Mouse (Mus musculus): Measurements from ENCODE around the gene Olfr307. TPM values are rescaled to one million over a fixed set of nuclear protein-coding genes. Genes with fewer than 3 reads are reported as not detected.
"Not testable (repeated sequence)": the region's sequence is repeated elsewhere in the genome, so short reads cannot be mapped to it uniquely, and the experiment has no call there.

Gene Olfr307
- not detected for total RNA-seq (2022)

- DNase-seq, result no peak
Observed at GRCm38 (mm10) chr7:86337486-86337885, at the start of gene Olfr307. Gene Olfr307, minus strand, starts transcription at chr7:86337586.

DNA sequence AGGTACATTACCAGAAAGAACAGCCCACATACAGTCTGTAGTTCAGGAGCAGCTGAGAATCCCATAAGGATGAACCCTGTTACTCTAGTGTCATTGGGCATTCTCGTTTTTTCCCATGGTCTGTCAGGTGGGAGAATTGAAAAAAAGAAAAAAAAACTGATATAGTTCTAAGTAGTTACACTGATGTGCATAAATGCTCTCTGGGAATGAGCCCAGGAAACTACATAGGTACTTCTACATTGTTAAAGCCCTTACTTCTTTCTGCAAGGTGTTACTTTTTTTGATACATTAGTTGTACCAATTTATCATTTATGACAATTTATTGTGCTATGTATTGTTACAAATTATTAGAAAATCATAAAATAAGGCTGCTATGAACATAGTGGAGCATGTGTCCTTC lies 49.2 kb upstream of the Olfr307 start, which contains the start of gene Olfr304:
Gene Olfr304, minus strand, starts transcription at position 101 of the 400 bp plus-strand sequence.
- DNase-seq, result no peak

DNA sequence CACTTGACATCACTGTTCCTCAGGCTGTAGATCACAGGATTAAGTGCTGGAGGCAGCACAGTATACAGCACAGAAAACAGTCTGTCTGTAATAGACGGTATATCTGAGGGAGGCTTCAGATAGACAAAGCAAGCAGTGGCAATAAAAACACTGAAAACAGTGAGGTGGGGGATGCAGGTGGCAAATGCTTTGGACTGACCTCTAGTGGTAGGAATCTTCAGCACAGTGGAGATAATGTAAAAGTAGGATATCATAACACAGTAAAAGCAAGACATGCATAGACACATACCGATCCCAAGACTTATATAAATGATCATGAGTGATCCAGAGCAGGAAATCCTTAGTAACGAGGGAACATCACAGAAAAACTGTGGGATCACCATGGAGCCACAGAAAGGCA lies 48.4 kb upstream of the Olfr307 start:
- DNase-seq, result no peak

- no peak for DNase-seq
Observed at GRCm38 (mm10) chr7:86366828-86367227, 29.4 kb upstream of the Olfr307 start, which contains the start of gene Olfr305. Gene Olfr305, minus strand, starts transcription at chr7:86366928.

DNA sequence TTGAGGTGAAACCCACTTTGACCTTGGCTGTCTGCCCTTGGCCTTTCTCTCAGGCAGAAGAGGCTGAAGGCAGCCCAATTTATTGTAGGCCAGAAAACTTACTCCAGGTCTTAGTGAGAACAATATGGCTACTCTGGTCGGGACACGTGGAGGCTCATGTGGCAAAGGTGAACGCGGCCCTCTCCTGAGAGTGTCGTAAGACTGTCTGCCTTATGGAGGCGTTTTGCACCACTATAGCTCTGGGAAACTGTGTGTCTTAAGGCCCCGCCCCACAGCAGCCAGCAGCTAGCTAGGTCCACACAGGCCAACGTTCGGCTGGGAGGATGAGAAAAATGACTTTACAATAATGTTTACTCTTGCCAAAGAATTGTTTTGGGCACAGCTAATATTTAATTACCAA lies 8.9 kb upstream of the Olfr307 start:
- not testable (repeated sequence) for DNase-seq

DNA sequence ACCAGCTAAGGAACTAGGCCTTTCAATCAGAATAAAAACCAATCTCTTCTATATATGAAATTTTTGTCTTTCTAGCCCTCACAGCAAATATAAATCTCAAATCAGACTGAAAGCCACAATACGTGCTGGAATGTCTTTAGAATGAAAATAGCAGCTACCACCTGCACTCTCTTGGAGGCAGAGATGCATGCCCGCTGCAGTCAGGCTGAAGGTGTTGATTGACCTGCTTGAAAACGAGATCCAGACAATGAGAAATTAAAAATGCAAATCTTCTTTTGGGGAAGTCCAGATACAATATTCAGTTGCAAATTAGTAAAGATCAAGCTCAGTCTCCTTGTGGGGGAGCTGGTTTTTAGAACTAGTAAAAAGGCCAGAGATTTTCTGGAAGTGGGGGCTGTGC lies 6.9 kb upstream of the Olfr307 start:
- DNase-seq, result no peak

GRCm38 (mm10) chr7:86342881-86343565 lies 5.6 kb upstream of the Olfr307 start:
- no peak for DNase-seq

DNA sequence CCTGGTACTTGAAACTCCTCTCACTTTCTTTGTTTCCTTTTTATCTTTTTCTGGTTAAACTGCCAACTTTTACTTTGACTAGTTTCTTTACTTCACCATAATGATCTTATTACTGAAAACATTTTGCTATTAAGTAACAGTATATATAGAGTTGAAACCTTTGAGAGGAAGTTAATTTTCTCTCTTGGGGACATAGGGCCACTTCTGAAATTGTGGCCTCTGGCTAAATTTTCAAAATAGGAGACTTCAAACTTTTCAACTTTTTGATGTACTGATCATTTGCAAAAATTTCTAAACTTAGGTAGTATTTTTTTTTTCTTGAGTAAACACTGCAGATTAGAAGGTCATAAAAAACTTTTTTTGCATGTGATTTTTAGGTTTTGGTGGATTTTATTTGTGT lies 11.9 kb downstream of the Olfr307 start, which contains the start of gene Olfr308:
Gene Olfr308, minus strand, starts transcription at position 101 of the 400 bp plus-strand sequence.
- DNase-seq, result no peak

- no peak for DNase-seq
Observed at GRCm38 (mm10) chr7:86321323-86321722, 16.1 kb downstream of the Olfr307 start.

DNA sequence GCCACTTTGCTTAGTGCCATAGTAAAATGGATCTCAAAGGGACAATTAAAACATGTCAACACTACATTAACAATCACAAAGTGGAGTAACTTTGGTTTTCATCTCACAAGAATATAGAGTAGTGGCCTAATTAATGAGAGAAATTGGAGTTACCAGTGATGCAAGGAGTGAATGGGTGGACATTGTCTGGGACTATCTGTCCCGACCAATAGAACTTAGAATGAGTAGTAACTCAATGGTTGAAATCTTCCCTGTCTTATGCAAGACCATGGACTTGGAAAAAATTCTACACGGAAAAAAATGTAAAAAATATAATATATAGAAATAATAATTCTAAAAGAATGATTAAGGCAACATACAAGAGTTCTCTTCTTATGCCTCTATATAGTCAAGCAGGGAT lies 23.8 kb downstream of the Olfr307 start, which contains the start of gene Olfr309:
Gene Olfr309, minus strand, starts transcription at position 101 of the 400 bp plus-strand sequence.
- DNase-seq, result no peak

Small RNAs within 50 kb of the gene (microRNA-seq; reads per million reads assigned to microRNA genes)
- gene Gm23192, result 0 reads per million in 2 experiments

Other genes starting within 250 kb of the Olfr307 start
- not detected for gene Vmn2r75, start 165.8 kb downstream of the Olfr307 start, total RNA-seq (2022)
- gene Vmn2r76, start 91.3 kb downstream of the Olfr307 start, total RNA-seq (2022), result not detected
- gene Olfr310, start 60.4 kb downstream of the Olfr307 start, total RNA-seq (2022), result not detected
- not detected for gene Olfr309, start 23.9 kb downstream of the Olfr307 start, total RNA-seq (2022)
- not detected for gene Olfr308, start 12.0 kb downstream of the Olfr307 start, total RNA-seq (2022)
- gene Olfr305, start 29.3 kb upstream of the Olfr307 start, total RNA-seq (2022), result not detected
- gene Olfr304, start 49.1 kb upstream of the Olfr307 start, total RNA-seq (2022), result not detected
- not detected for gene Olfr303, start 60.2 kb upstream of the Olfr307 start, total RNA-seq (2022)
- gene Olfr301, start 66.3 kb upstream of the Olfr307 start, total RNA-seq (2022), result not detected
- not detected for gene Olfr299, start 122.3 kb upstream of the Olfr307 start, total RNA-seq (2022)
- gene Olfr298, start 154.9 kb upstream of the Olfr307 start, total RNA-seq (2022), result not detected
- not detected for gene Olfr297, start 182.4 kb upstream of the Olfr307 start, total RNA-seq (2022)
- not detected for gene Olfr295, start 246.3 kb upstream of the Olfr307 start, total RNA-seq (2022)